Mouse (Mus musculus) lung, postnatal 36 days (tissue): ENCODE results near the gene Commd8.

Experiments
- DNase-seq: peaks from one replicate; pipeline ENCODE4 v3.0.0; 2022; ENCODE audit warnings: mixed read lengths

Gene Commd8

GRCm38 (mm10) chr5:72167594-72168284 lies at the start of gene Commd8:
Commd8 (minus strand) TSS chr5:72168189.
- DNase-seq = peak; percentile 99

DNA sequence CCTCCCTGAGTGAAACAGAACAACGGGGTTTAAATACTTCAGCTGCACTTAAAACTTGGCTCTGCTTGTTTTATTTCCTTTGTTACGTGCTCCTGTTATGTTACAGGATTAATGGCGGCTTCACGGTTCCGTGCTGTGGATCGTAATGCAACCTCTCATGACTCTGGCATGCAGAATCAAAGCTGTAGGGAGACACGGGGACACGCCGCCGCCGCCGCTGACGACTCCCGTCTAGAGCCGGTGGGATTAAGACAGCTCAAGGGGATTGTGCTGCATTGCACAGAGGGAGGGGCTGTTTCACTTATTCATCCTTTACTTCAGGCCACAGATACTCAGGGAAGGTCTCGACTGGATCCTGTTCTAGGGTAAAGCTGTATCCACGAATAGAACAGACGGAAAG lies 43.8 kb upstream of the Commd8 start:
- no peak for DNase-seq

GRCm38 (mm10) chr5:72210812-72211139 lies 42.8 kb upstream of the Commd8 start:
- DNase-seq = no peak

- DNase-seq = no peak
Measured at GRCm38 (mm10) chr5:72210123-72210811, 42.3 kb upstream of the Commd8 start.

GRCm38 (mm10) chr5:72208515-72208914 lies 40.5 kb upstream of the Commd8 start:
- no peak for DNase-seq

- DNase-seq = no peak
Measured at GRCm38 (mm10) chr5:72205271-72205670, 37.3 kb upstream of the Commd8 start.

DNA sequence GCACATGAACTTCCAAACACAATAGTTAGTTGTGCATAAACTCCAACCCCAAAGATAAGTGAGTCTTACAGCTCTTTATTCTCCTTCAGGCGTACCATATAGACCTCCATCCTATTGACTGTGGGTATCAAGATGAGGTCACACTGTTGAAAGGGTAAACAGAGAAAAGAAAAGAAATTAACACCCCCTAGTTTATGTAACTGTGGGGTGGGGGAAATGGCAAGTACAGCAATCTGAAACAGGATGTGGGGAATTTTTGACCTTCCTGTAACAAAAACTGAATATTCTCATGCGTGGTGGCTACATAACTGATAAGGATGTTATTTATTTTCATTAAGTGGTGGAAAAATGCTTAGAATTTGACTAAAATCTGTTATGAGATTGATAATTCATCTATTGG lies 36.5 kb upstream of the Commd8 start:
- peak; percentile 12 for DNase-seq

DNA sequence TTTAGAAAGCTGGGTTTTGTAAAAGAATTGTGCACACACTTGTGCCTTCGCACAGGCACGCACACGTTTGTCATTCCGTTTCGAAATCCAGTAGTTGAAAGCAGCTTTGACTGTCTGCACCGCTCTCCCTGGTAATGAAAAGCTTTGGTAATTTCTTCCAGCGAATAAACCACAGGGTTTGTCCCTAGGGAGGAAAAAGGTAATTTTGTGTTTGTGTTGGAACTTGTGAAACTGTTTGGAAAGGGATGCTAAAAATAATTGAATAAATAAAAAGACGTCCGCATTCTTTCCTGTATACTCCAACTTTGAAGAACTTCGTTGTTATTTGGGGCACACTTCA lies 35.7 kb upstream of the Commd8 start:
- no peak for DNase-seq

- DNase-seq = peak; percentile 96
Measured at GRCm38 (mm10) chr5:72203028-72203733, 35.2 kb upstream of the Commd8 start.

GRCm38 (mm10) chr5:72202016-72202415 lies 34.0 kb upstream of the Commd8 start:
- peak; percentile 71 for DNase-seq

GRCm38 (mm10) chr5:72201600-72201999 lies 33.6 kb upstream of the Commd8 start:
- DNase-seq = peak; percentile 64

DNA sequence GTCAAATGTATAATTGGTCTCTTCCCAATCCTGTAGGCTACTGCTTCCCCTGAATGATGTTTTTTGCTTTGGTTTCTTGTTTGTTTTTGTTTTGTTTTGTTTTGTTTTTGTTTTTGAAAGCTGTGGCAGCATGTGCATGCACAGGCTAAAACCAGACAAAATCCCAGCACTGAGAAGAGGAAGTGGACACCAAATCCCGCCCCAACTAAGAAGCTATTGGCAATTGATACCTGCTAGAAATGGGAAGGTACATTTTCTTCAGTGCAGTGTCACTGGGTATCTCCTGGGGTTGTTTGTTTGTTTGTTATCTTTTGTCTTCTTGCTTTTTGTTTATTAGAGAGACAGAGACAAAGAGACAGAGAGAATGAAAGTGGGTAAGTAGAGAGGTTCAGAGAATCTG lies 27.5 kb upstream of the Commd8 start:
- DNase-seq = peak; percentile 23

DNA sequence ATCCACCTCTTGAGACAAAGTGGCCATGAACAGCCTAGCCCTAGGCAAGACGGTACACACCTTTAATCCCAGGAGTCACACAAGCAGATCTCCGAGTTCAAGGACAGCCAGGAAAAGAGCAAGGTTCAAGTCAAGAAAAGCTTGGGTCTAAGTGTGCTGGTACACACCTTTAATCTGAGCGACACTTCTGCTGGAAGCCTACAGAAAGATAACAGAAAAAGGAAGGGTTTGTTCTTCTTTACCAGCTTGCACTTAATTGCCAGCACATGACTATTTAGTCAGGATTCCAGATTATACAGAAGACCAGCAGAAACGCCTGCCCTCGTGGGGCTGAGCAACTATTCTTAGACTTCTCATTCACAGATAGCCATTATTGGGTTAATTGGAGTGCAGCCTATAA lies 23.9 kb upstream of the Commd8 start:
- DNase-seq = no peak

DNA sequence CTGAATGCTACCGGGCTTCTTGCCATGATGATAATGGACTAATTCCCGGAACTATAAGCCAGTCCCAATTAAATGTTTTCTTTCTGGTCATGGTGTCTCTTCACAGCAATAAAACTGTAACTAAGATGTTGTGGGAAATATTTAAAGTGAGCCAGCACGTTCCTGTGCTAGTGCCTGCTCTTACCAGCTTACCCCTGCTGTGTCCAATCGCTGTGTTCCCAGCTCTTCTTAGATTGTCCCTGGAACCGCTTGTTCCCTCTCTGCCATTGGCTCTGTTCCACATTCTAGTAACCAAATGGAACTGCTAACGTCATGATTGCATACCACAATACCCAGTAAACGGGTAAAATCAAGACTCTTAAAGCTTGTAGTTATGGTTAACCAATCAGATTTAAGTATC lies 23.2 kb upstream of the Commd8 start:
- DNase-seq = no peak

GRCm38 (mm10) chr5:72184437-72185100 lies 16.6 kb upstream of the Commd8 start:
- DNase-seq = peak; percentile 21

DNA sequence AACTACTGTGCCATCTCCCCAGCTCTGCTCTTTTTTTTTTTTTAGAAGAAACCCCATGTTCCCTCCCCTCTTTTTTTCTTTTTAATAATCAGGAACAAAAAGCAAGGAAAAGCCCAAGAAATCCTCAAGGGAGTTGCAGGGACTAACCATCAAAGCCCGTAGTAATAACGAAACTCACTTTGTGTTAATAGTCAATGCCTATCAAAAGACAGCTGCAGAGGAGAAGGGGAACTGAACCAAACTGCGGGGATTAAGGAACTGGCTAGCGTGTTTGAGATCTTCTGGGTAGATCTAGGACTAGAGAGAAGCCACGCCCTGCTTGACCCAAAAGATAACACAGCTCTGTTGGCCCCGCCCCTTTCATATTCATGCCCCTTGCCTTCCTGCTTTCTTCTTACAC lies 15.9 kb upstream of the Commd8 start:
- peak; percentile 88 for DNase-seq

DNA sequence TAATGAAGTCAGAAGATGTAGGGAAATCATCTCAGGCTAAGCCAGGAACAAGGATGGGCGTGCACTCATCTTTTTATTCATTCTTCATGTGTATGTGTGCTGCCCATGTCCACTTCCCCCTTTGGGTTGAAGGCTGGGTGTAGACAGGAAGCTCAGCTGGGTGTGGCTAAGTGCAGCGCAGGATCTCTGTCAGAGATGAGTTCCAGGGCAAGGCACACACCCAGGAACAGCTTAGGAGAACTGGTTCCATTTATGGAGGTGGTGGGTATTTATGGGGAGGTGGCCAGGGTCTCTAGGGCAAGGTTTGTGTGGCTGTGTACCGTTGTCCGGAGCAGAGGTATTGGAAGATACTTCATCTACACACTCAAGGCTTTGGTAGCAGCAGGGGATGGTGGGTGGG lies 14.8 kb upstream of the Commd8 start:
- DNase-seq = peak; percentile 79

- DNase-seq = no peak
Measured at GRCm38 (mm10) chr5:72181194-72181593, 13.2 kb upstream of the Commd8 start.

- no peak for DNase-seq
Measured at GRCm38 (mm10) chr5:72175530-72175929, 7.5 kb upstream of the Commd8 start.

DNA sequence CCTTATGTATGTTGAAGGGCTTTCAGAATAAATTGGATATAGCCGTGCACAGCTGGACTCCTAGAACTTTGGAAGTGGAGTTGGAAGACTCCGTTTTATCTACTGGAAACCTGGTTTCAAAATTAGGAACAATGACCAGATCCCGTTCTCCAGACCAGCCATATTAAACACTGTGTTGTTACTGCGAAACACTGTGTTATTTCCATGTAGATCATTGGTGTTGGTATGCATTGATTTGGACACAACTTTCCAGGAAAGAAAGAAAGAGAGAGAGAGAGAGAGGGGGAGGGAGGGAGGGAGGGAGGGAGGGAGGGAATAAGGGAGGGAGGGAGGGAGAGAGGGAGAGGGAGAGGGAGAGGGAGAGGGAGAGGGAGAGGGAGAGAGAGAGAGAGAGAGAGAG lies 7.1 kb upstream of the Commd8 start:
- DNase-seq = no peak

GRCm38 (mm10) chr5:72173521-72173920 lies 5.5 kb upstream of the Commd8 start:
- DNase-seq = no peak

- peak; percentile 66 for DNase-seq
Measured at GRCm38 (mm10) chr5:72172675-72173074, 4.7 kb upstream of the Commd8 start.

DNA sequence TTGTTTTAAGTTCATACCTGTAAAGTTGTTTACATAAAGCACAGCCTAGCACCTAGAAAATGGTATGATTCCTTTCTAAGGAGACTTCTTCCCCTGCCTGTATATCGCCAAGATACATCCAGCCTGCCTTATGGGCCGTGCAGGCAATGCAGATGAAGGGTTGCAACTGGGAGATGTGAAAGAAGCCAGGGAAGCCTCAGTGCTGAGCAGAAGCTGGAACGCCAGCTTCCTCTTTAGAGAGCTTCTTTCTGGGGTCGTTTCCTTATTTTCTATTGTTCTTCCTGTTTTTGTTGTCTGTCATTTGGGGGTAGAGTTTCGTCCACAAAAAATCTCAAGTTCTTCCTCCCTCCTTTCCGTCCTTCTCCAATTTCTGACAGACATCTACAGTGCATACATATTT lies 2.1 kb upstream of the Commd8 start:
- peak; percentile 37 for DNase-seq

GRCm38 (mm10) chr5:72168285-72168621 lies 264 bp upstream of the Commd8 start:
- DNase-seq = no peak
